ENCODE assay signal across 18 mouse cellular contexts in the genomic region with DNA sequence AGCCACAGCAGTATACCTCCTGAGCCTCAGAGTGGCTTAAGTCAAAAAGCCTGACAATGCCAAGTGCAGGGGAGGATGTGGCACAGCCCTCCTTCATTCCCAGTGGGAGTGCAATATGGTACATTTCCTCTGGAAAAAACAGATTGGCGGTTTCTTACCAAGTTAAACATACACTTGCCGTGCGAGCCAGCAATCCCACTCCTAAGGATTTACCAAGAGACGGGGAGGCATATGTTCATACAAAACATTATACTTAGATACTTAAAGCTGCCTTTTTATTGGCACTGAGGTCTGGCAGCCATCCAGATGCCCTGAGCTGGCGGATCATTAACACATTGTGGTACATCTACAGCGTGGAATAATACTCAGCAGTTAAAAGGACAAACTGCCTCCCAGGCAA. TPM values are rescaled to one million over a fixed set of nuclear protein-coding genes. Genes with fewer than 3 reads are reported as not detected.
DNase-seq lines count a peak whose midpoint lies in the region; ATAC-seq lines count a peak whose summit lies in the region.
"Had no signal": no experiment of that assay in that cellular context is flagged by ENCODE, and none has a peak within 500 bp of the region (broad histone marks: within the 10 kb centered on the region; RNA-seq: fewer than 3 reads in every experiment).

No protein-coding gene starts in this region.

- 0 out of 2 replicates have a peak, but pooled peaks cover 3% of the 10 kb centered on the region for H3K27me3 ChIP-seq in forebrain, embryonic 16.5 days (replicated peaks; ENCODE audit: control insufficient read depth, insufficient read depth, low read length)
- peaks cover 14% of the 10 kb centered on the region for H3K27me3 ChIP-seq in forebrain, embryonic 13.5 days
- H3K27me3 ChIP-seq: intestine, embryonic 15.5 days had no signal

- no peak overlapping the region for H3K9ac ChIP-seq in forebrain, embryonic 16.5 days (replicated peaks; ENCODE audit: low read depth, low read length)
- H3K9ac ChIP-seq in forebrain, embryonic 13.5 days = no peak overlapping the region
- H3K9ac ChIP-seq: intestine, embryonic 15.5 days; liver, embryonic 13.5 days; neural tube, embryonic 15.5 days had no signal

- peaks cover 7% of the 10 kb centered on the region for H3K4me1 ChIP-seq in forebrain, embryonic 16.5 days (replicated peaks; ENCODE audit: control insufficient read depth, insufficient read depth, low read length)
- peaks cover 10% of the 10 kb centered on the region for H3K4me1 ChIP-seq in forebrain, embryonic 13.5 days

- no peak overlapping the region for H3K4me2 ChIP-seq in forebrain, embryonic 16.5 days (ENCODE audit: low read length)
- no peak overlapping the region for H3K4me2 ChIP-seq in forebrain, embryonic 13.5 days
- H3K4me2 ChIP-seq: intestine, embryonic 15.5 days; liver, embryonic 13.5 days; neural tube, embryonic 15.5 days had no signal

- H3K36me3 ChIP-seq in forebrain, embryonic 16.5 days (ENCODE audit: control insufficient read depth, insufficient read depth) = no peaks in the 10 kb centered on the region
- no peaks in the 10 kb centered on the region for H3K36me3 ChIP-seq in forebrain, embryonic 13.5 days (ENCODE audit: poor library complexity, severe bottlenecking)
- H3K36me3 ChIP-seq: hindbrain, embryonic 10.5 days; intestine, embryonic 15.5 days; limb, embryonic 10.5 days; liver, embryonic 13.5 days; neural tube, embryonic 15.5 days had no signal

- WGBS in forebrain, embryonic 16.5 days = 61% methylated on average over 6 of the region's 6 CpGs
- 75% methylated on average over 6 of the region's 6 CpGs for WGBS in forebrain, embryonic 13.5 days

- H3K27ac ChIP-seq in forebrain, embryonic 16.5 days (ENCODE audit: low read length) = no peak overlapping the region
- H3K27ac ChIP-seq in forebrain, embryonic 13.5 days = no peak overlapping the region
- H3K27ac ChIP-seq: hindbrain, embryonic 10.5 days; intestine, embryonic 15.5 days; kidney, postnatal 0 days; limb, embryonic 10.5 days; liver, embryonic 13.5 days; neural tube, embryonic 15.5 days had no signal

- intact Hi-C loops in left cerebral cortex, postnatal 10 days (cut with DNase I) = loop anchor here (10.0 kb wide), 1 partner anchor 478 kb away; no protein-coding TSS in a partner anchor

- no peaks in the 10 kb centered on the region; the same call in 1 of the 2 replicates for H3K9me3 ChIP-seq in forebrain, embryonic 16.5 days (ENCODE audit: control insufficient read depth, low read length)
- H3K9me3 ChIP-seq in forebrain, embryonic 13.5 days (replicated peaks) = 0 out of 2 replicates have a peak, but pooled peaks cover 4% of the 10 kb centered on the region
- H3K9me3 ChIP-seq: hindbrain, embryonic 10.5 days; intestine, embryonic 15.5 days; limb, embryonic 10.5 days; liver, embryonic 13.5 days; neural tube, embryonic 15.5 days had no signal

- ATAC-seq in forebrain, embryonic 16.5 days = peak; percentile 6; the same call in 1 of the 2 replicates
- ATAC-seq in forebrain, embryonic 13.5 days = no peak
- ATAC-seq: intestine, embryonic 15.5 days; lung, postnatal 0 days had no signal

- no peak overlapping the region for H3K4me3 ChIP-seq in forebrain, embryonic 16.5 days (replicated peaks; ENCODE audit: low read length)
- no peak overlapping the region for H3K4me3 ChIP-seq in forebrain, embryonic 13.5 days
- H3K4me3 ChIP-seq: hindbrain, embryonic 10.5 days; intestine, embryonic 15.5 days; limb, embryonic 10.5 days; liver, embryonic 13.5 days; neural tube, embryonic 15.5 days had no signal

- DNase-seq in frontal cortex, postnatal 36 days (ENCODE audit: low spot score in 2 of 2) = peak; percentile 52 to 66
- DNase-seq in left cerebral cortex, postnatal 10 days (ENCODE audit: extremely low spot score in 1 of 2, low spot score in 2 of 2) = peak; percentile 40 to 58
- DNase-seq in right cerebral cortex, postnatal 4 days = peak; percentile 53
- no peak for DNase-seq in lung, postnatal 14 days
- DNase-seq in thymus, postnatal 36 days = no peak
- DNase-seq: adrenal gland, postnatal 14 days; B cell, adult 2 months; gastrocnemius, postnatal 36 days; liver, embryonic 13.5 days; retina, postnatal 1 day had no signal

RNA-seq across cellular contexts. Expression of a gene that starts 5.1 kb away (rescaled TPM):
- polyA plus RNA-seq in forebrain, embryonic 16.5 days (2015; fragmentation: Nextera tagmentation; extraction: Ambion mirVana) = 30.4 and 31.2 TPM in 2 replicates
- 19.1 and 19.9 TPM in 2 replicates for polyA plus RNA-seq in forebrain, embryonic 13.5 days (2015; fragmentation: Nextera tagmentation; extraction: Ambion mirVana)
- total RNA-seq in left cerebral cortex, postnatal 10 days (2021) = 10 to 100 TPM; 52.3 to 57.9 TPM

Comparison
In these comparisons a context has a peak if more than half of its experiments do, and no peak if none do; other contexts are left out.
1. DNase-seq: peak in frontal cortex, postnatal 36 days (2 of 2), left cerebral cortex, postnatal 10 days (2 of 2) and right cerebral cortex, postnatal 4 days (single experiment); none in lung, postnatal 14 days (single experiment) and thymus, postnatal 36 days (0 of 2).